Mouse (Mus musculus) thymus, postnatal 10 days (tissue): ENCODE results near the gene Egfl8.

Experiments used
- DNase-seq, 2 experiments: peaks; one replicate each; pipeline ENCODE4 v3.0.0; 2021; ENCODE audit warnings: low spot score in 2 of 2

Gene Egfl8

GRCm38 (mm10) chr17:34597566-34598095 is 18.1 kb downstream of the Egfl8 start, which contains the start of gene Ager:
Gene Ager, plus strand, starts transcription at chr17:34597862.
- DNase-seq: no peak

- no peak for DNase-seq
These were observed 19.7 kb downstream of the Egfl8 start for GRCm38 (mm10) chr17:34596098-34596497.

- DNase-seq: no peak
These were observed 21.8 kb downstream of the Egfl8 start for GRCm38 (mm10) chr17:34593752-34594525.

GRCm38 (mm10) chr17:34592581-34593549 is 22.9 kb downstream of the Egfl8 start:
- no peak for DNase-seq

- DNase-seq: peak; percentile 86 to 95
These were observed 23.8 kb downstream of the Egfl8 start for GRCm38 (mm10) chr17:34591994-34592375.

GRCm38 (mm10) chr17:34591029-34591993 is 24.5 kb downstream of the Egfl8 start, which contains the start of gene Pbx2:
Gene Pbx2, plus strand, starts transcription at chr17:34591266.
- DNase-seq: peak in 1 of 2 experiments; percentile 42

GRCm38 (mm10) chr17:34590154-34590987 is 25.4 kb downstream of the Egfl8 start:
- peak; percentile 32 to 38 for DNase-seq

GRCm38 (mm10) chr17:34589681-34590101 is 26.1 kb downstream of the Egfl8 start, which contains the start of gene Gpsm3:
Gene Gpsm3, plus strand, starts transcription at chr17:34589806.
- peak; percentile 71 to 74 for DNase-seq

- no peak for DNase-seq
These were observed 26.6 kb downstream of the Egfl8 start for GRCm38 (mm10) chr17:34589206-34589605.

GRCm38 (mm10) chr17:34588767-34589166 is 27.0 kb downstream of the Egfl8 start:
- DNase-seq: no peak

- no peak for DNase-seq
These were observed 28.0 kb downstream of the Egfl8 start for GRCm38 (mm10) chr17:34587814-34588213.

GRCm38 (mm10) chr17:34587423-34587811 is 28.4 kb downstream of the Egfl8 start:
- DNase-seq: peak; percentile 95 to 97

- peak; percentile 87 to 88 for DNase-seq
These were observed 28.9 kb downstream of the Egfl8 start for GRCm38 (mm10) chr17:34586796-34587422.

- DNase-seq: no peak
These were observed 29.6 kb downstream of the Egfl8 start for GRCm38 (mm10) chr17:34585877-34586771.

GRCm38 (mm10) chr17:34585121-34585520 is 30.6 kb downstream of the Egfl8 start:
- no peak for DNase-seq

- no peak for DNase-seq
These were observed 32.0 kb downstream of the Egfl8 start for GRCm38 (mm10) chr17:34583819-34584218.

- DNase-seq: no peak
These were observed 32.4 kb downstream of the Egfl8 start for GRCm38 (mm10) chr17:34583397-34583796.

- no peak for DNase-seq
These were observed 33.2 kb downstream of the Egfl8 start for GRCm38 (mm10) chr17:34582528-34582927.
